Mouse (Mus musculus) thymus, postnatal 25 days (tissue): ENCODE results near the gene Mcrip1.

ENCODE experiments used
- DNase-seq: peaks from one replicate; pipeline ENCODE4 v3.0.0; 2022

Gene Mcrip1

GRCm38 (mm10) chr11:120508290-120508870, 41.1 kb downstream of the Mcrip1 start:
- no peak for DNase-seq

DNA sequence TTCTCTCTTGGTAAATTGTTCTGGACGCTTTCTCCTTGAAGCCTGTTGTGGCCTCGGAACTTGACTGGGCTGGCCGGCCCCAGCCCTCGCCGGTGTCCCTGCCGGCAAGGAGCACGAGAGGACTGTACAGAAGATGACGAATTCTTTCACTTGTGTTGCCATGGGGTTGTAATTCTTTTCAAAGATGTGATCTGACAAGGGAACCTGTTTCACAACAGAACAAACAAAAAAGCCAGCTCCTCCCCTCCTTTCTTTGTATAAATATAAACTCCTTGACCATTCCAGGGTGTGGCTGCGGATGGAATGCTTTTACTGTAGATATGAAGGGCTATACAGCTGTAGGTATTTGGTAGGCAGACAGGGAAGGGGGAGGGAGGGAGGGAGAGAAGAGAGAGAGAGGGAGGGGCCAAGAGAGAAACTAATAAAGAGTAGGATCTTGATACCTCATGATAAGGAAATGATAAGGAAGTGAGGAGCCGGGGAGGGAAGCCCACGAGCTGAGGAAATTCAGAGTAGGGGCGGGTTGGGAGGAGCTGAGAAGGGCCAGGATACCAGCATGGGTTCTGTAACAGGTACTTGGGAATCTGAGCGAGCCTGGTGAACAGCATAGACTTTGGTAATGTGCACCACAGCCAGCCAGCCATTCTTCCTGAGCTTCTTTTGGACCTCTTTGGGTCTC, 41.8 kb downstream of the Mcrip1 start:
- DNase-seq = no peak

- DNase-seq = no peak
Observed at GRCm38 (mm10) chr11:120506899-120507298, 42.6 kb downstream of the Mcrip1 start.

GRCm38 (mm10) chr11:120505661-120506060, 43.9 kb downstream of the Mcrip1 start:
- DNase-seq = no peak

DNA sequence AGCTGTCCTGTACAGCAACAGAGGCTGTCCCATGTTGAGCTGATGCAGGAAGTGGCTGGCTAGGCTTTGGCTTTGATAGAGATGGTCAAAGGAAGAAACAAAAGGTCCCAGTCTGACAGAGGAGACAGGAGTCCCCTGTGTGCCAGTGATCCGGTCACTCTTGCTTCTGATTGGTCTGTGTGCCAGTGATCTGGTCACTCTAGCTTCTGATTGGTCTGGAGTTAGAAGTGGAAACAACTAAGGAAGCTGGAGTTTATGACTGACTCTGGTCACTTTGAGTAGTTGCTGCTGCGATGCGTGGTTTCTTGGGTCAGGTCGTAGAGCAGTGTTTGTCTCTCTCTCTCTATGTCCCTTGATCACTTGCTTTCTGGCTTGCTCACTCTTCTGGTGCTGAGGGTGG, 47.8 kb downstream of the Mcrip1 start:
- no peak for DNase-seq

DNA sequence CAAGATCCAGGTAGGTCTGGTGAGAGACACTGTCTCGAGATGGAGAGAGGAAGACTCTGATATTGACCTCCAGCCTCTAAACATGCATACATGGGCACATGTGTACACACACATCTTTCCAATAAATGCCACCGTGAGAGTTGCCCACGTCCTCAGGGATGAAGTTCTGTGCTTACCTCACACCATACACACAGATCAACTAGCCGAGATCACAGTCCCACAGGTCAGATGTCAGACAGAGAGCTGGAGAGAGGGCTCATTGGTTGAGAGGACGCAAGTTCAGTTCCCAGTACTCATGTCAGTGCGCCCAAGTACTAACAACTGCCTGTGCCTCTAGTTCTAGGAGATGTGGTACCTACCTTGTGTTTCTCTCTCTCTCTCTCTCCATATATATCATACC, 48.5 kb downstream of the Mcrip1 start:
- no peak for DNase-seq

GRCm38 (mm10) chr11:120500357-120500756, 49.2 kb downstream of the Mcrip1 start:
- no peak for DNase-seq

- DNase-seq = no peak
Observed at GRCm38 (mm10) chr11:120499894-120500293, 49.6 kb downstream of the Mcrip1 start.

DNA sequence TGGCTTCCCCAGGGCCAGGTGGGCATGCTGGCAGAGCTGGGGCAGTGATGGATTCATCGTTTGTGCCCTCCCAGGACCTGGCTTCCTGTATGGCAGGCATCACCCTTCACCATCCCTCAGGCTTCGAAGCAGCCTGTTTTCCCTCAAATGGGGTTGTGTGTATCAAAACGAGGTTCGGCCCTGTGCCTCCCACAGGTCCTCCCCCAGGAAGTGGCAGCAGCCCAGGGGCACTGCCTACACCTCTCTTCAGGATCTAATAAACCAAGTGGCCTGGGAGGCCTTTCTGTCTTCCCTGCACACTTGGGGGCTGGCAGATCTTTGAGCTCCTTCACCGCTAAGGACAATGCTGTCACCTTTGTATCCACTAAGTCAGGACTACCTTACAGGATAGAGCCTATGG, 50.6 kb downstream of the Mcrip1 start:
- DNase-seq = no peak

- DNase-seq = no peak
Observed at GRCm38 (mm10) chr11:120498226-120498625, 51.3 kb downstream of the Mcrip1 start.

- DNase-seq = no peak
Observed at GRCm38 (mm10) chr11:120497436-120497835, 52.1 kb downstream of the Mcrip1 start.

GRCm38 (mm10) chr11:120493911-120494310, 55.6 kb downstream of the Mcrip1 start:
- no peak for DNase-seq

- DNase-seq = no peak
Observed at GRCm38 (mm10) chr11:120493351-120493750, 56.2 kb downstream of the Mcrip1 start.
